Mouse (Mus musculus) skeletal muscle tissue, postnatal 0 days (tissue): ENCODE results near the gene Zfp936. TPM values are rescaled to one million over a fixed set of nuclear protein-coding genes. Genes with fewer than 3 reads are reported as not detected.

Experiments
- microRNA-seq, 2 experiments: library from miRNA; unstranded; fragments of <30 nt; microRNA quantifications; one replicate each; pipeline ENCODE4; 2016
- polyA plus RNA-seq: library from polyadenylated mRNA; unstranded; fragments of >200 nt; fragmentation: Nextera tagmentation; extraction: Ambion mirVana; gene quantifications from 2 replicates; pipeline ENCODE4 v1.2.1, GENCODE M21; 2015

Zfp936 gene
- not detected in 2 replicates for polyA plus RNA-seq

GRCm38 (mm10) chr7:43113929-43114328 is at the start of gene Zfp936:
TSS of gene Zfp936 (plus strand) at chr7:43114229.

Small RNAs within 50 kb of the gene (microRNA-seq; reads per million reads assigned to microRNA genes)
- 0 reads per million in 2 experiments for gene Gm22707

Other genes starting within 250 kb of the Zfp936 start
- gene Gm2381, start 247.0 kb upstream of the Zfp936 start, polyA plus RNA-seq = not detected in 2 replicates
- gene Vmn2r63, start 180.4 kb upstream of the Zfp936 start, polyA plus RNA-seq = not detected in 2 replicates
- gene Gm9268, start 95.5 kb upstream of the Zfp936 start, polyA plus RNA-seq = not detected in 2 replicates
- 9.5 and 10.8 TPM in 2 replicates for gene Zfp715, start 199.1 kb downstream of the Zfp936 start, polyA plus RNA-seq
- gene Siglecf, start 237.1 kb downstream of the Zfp936 start, polyA plus RNA-seq = 0.18 and 0.26 TPM in 2 replicates